Mouse (Mus musculus) kidney, adult 2 months (tissue): ENCODE measurements around the gene Nup107.

Experiments
- CTCF ChIP-seq: fragments of 200-500 bp; conservative IDR thresholded peaks from 2 replicates; pipeline ENCODE4 v1.5.1; 2011; ENCODE audit warnings: low read depth, mild to moderate bottlenecking, control low read depth, low read length, moderate library complexity, mixed read lengths; ENCODE audit not compliant: insufficient read depth, insufficient read length
- POLR2A ChIP-seq: fragments of 200-500 bp; IDR thresholded peaks from one replicate; pipeline ENCODE4 v1.6.1; 2011; ENCODE audit warnings: low read depth, low read length, control low read depth

DNA sequence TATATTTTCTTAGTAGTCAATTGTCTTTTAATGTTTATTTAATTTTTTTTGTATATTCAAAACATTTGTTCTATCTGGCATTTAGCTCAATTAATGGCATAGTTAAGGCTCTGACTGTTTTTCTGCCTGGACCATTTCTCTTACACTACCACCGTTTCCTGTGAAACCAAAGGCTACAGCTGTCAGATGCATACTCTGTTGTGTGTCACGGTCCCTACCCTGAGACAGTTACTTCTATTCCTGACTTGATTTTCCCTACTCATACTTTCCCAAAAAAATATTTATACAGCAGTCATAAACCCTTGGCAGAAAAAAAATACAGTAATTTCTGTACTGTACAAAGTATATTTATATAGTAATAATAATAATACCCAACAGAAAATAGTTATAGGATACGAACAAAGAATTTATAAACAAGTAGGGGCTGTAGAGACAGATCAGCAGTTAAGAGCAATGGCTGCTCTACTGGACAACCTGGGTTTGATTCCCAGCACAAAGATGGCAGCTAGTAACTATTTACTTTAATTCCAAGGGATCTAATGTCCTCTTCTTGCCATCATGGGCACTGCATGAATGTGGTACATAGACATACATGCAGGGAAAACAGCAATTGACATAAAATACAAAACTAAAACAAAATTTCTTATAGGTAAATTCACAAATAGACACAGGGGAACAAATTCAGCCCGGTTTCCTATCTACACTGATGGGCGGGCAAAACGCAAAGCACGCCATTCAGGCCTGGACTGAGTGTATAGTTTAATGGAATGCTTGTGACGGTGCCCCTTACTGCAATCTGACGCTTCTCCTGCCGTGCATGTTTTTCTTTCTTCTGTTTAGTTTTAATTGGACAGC lies 25.0 kb downstream of the Nup107 start:
- TF ChIP-seq CTCF (no peak), POLR2A (no peak)
